Mouse (Mus musculus) liver, embryonic 14.5 days (tissue): ENCODE data around the gene Erbb4. TPM values are rescaled to one million over a fixed set of nuclear protein-coding genes. Genes with fewer than 3 reads are reported as not detected.
"Not testable (repeated sequence)": the region's sequence is repeated elsewhere in the genome, so short reads cannot be mapped to it uniquely, and the experiment has no call there.

Experiments
- ATAC-seq: fragments of 200-750 bp; cut with Nextera tagmentation; 2 replicates; pipeline ENCODE4 v1.8.0; 2017; ENCODE audit warnings: moderate number of reproducible peaks, mild to moderate bottlenecking, moderate library complexity; ENCODE audit not compliant: insufficient read depth
- DNase-seq, 3 experiments: peaks; one replicate each; pipeline ENCODE4 v3.0.0-alpha.2; 2012 to 2013; ENCODE audit warnings: low read depth in 3 of 3, low spot score in 3 of 3
- H3K27ac ChIP-seq: fragments of 300-500 bp; sonication (generic); 2 replicates; pipeline ENCODE4 v1.5.1; 2014; ENCODE audit warnings: moderate library complexity, mild to moderate bottlenecking, control low read depth, inconsistent platforms
- H3K27me3 ChIP-seq: fragments of 300-500 bp; sonication (generic); 2 replicates; pipeline ENCODE4 v1.6.1; 2014; ENCODE audit warnings: mild to moderate bottlenecking, low read length, moderate library complexity; ENCODE audit not compliant: control insufficient read depth, insufficient read depth
- H3K36me3 ChIP-seq: fragments of 300-500 bp; sonication (generic); replicated peaks from 2 replicates; pipeline ENCODE4 v1.6.1; 2014; ENCODE audit warnings: low read depth; ENCODE audit not compliant: control insufficient read depth, insufficient read depth
- H3K4me1 ChIP-seq, 2 experiments: fragments of 200-500 bp in 1 of 2; fragments of 300-500 bp in 1 of 2; sonication (generic) in 1 of 2; replicated peaks; 2 replicates each; pipeline ENCODE4 v1.6.1; 2012 to 2014; ENCODE audit warnings: antibody characterized with exemption in 1 of 2, inconsistent platforms in 1 of 2, low read length in 1 of 2; ENCODE audit not compliant: control insufficient read depth in 2 of 2, insufficient read depth in 2 of 2
- H3K4me2 ChIP-seq: fragments of 300-500 bp; sonication (generic); 2 replicates; pipeline ENCODE4 v1.6.1; 2014; ENCODE audit warnings: low read depth, mild to moderate bottlenecking, control low read depth, moderate library complexity
- H3K4me3 ChIP-seq, 2 experiments: fragments of 200-500 bp in 1 of 2; fragments of 300-500 bp in 1 of 2; sonication (generic) in 1 of 2; 2 replicates each; pipeline ENCODE4 v1.5.1; 2012 to 2014; ENCODE audit warnings: low read depth in 2 of 2, low read length in 2 of 2, mild to moderate bottlenecking in 2 of 2, control low read depth in 1 of 2, inconsistent platforms in 1 of 2, moderate library complexity in 1 of 2; ENCODE audit not compliant: insufficient read depth in 1 of 2
- H3K9ac ChIP-seq: fragments of 300-500 bp; sonication (generic); replicated peaks from 2 replicates; pipeline ENCODE4 v1.6.1; 2014; ENCODE audit warnings: mild to moderate bottlenecking, control low read depth, moderate library complexity
- H3K9me3 ChIP-seq: fragments of 300-500 bp; sonication (generic); 2 replicates; pipeline ENCODE4 v1.6.1; 2016; ENCODE audit warnings: low read length, mixed read lengths; ENCODE audit not compliant: control insufficient read depth
- CTCF ChIP-seq: IDR thresholded peaks from 2 replicates; pipeline ENCODE4 v1.5.1; 2016; ENCODE audit warnings: antibody characterized with exemption, low read depth, control low read depth
- EP300 ChIP-seq: IDR thresholded peaks from 2 replicates; pipeline ENCODE4 v1.6.1; 2016; ENCODE audit warnings: antibody characterized with exemption, low read depth
- WGBS: fragments of 180-500 bp; shearing (Covaris S2); extraction: QIAGEN DNeasy Blood & Tissue Kit; methylation state at CpG from one replicate; pipeline ENCODE4 v1.1.7; 2014; ENCODE audit not compliant: insufficient replicate concordance; 5-methylcytosine and 5-hydroxymethylcytosine counted together
- polyA plus RNA-seq, 2 experiments: library from polyadenylated mRNA; depleted of rRNA in 1 of 2; stranded (reverse) in 1 of 2; unstranded in 1 of 2; fragments of >200 nt; fragmentation: Nextera tagmentation in 1 of 2; extraction: Ambion mirVana in 1 of 2; gene quantifications; 2 replicates each; pipeline versions ENCODE4 v1.2.1 to v1.2.3; 2012 to 2014

Erbb4 gene
- polyA plus RNA-seq, 2 experiments, result under 0.01 TPM; not detected in 1

- no peak for ATAC-seq
- Histone ChIP-seq H3K4me1 (no peaks in the 10 kb centered on the region), H3K9ac (no peak overlapping the region), H3K27ac (no peak overlapping the region), H3K4me2 (no peak overlapping the region), H3K27me3 (no peaks in the 10 kb centered on the region), H3K4me3 (no peak overlapping the region), H3K9me3 (no peaks in the 10 kb centered on the region), H3K36me3 (no peaks in the 10 kb centered on the region)
- no peak for TF ChIP-seq EP300
- TF ChIP-seq CTCF, result no peak
- DNase-seq, result no peak
- WGBS, result 47% methylated on average over 4 of the region's 4 CpGs
These were observed 320.3 kb downstream of the Erbb4 start for GRCm38 (mm10) chr1:68787409-68788015.

- Histone ChIP-seq H3K27me3 (no peaks in the 10 kb centered on the region), H3K9ac (no peak overlapping the region), H3K4me1 (no peaks in the 10 kb centered on the region), H3K4me2 (no peak overlapping the region), H3K27ac (no peak overlapping the region), H3K4me3 (no peak overlapping the region), H3K36me3 (no peaks in the 10 kb centered on the region), H3K9me3 (no peaks in the 10 kb centered on the region)
- DNase-seq (no peak), ATAC-seq (no peak)
- TF ChIP-seq CTCF, result no peak
- TF ChIP-seq EP300, result no peak
- 28% methylated on average over 2 of the region's 2 CpGs for WGBS
These were observed 327.2 kb downstream of the Erbb4 start for GRCm38 (mm10) chr1:68780653-68781052.

GRCm38 (mm10) chr1:68780032-68780431 is 327.8 kb downstream of the Erbb4 start:
- no peak overlapping the region for H3K27ac ChIP-seq
- H3K4me3 ChIP-seq, result no peak overlapping the region
- no peaks in the 10 kb centered on the region for H3K36me3 ChIP-seq
- DNase-seq (no peak), ATAC-seq (no peak)
- H3K4me2 ChIP-seq, result no peak overlapping the region
- H3K9ac ChIP-seq, result no peak overlapping the region
- H3K27me3 ChIP-seq, result no peaks in the 10 kb centered on the region
- TF ChIP-seq EP300, result no peak
- no peak for TF ChIP-seq CTCF
- H3K4me1 ChIP-seq, result no peaks in the 10 kb centered on the region
- H3K9me3 ChIP-seq, result no peaks in the 10 kb centered on the region
- 31% methylated on average over 1 of the region's 1 CpGs for WGBS

DNA sequence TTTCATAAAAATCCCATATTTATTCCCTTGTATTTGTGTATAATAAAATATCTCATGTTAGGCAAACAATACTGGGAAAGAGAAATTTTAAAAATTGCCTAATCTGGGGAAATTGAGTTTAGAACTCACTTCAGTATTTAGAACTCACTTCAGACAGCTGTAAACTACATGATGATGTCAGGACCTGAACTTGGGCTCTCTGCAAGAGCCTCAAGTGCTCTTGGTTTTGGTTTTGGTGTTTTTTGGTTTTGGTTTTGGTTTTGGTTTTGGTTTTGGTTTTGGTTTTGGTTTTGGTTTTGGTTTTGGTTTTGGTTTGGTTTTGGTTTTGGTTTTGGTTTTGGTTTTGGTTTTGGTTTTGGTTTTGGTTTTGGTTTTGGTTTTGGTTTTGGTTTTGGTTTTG is 341.8 kb downstream of the Erbb4 start:
- not testable (repeated sequence) for ATAC-seq, H3K27me3 ChIP-seq, H3K27ac ChIP-seq, DNase-seq, H3K36me3 ChIP-seq, H3K4me1 ChIP-seq, H3K9ac ChIP-seq, H3K4me3 ChIP-seq, H3K9me3 ChIP-seq, H3K4me2 ChIP-seq

GRCm38 (mm10) chr1:68762456-68762855 is 345.4 kb downstream of the Erbb4 start:
- no peaks in the 10 kb centered on the region for H3K4me1 ChIP-seq
- ATAC-seq (no peak), DNase-seq (no peak)
- H3K27me3 ChIP-seq, result no peaks in the 10 kb centered on the region
- H3K27ac ChIP-seq, result no peak overlapping the region
- H3K9ac ChIP-seq, result no peak overlapping the region
- H3K4me2 ChIP-seq, result no peak overlapping the region
- no peak for TF ChIP-seq EP300
- TF ChIP-seq CTCF, result no peak
- H3K36me3 ChIP-seq, result no peaks in the 10 kb centered on the region
- no peaks in the 10 kb centered on the region for H3K9me3 ChIP-seq
- no peak overlapping the region for H3K4me3 ChIP-seq
- WGBS, result 70% methylated on average over 5 of the region's 5 CpGs
